Mouse (Mus musculus): ENCODE data around the gene Klhl12. TPM values are rescaled to one million over a fixed set of nuclear protein-coding genes. Genes with fewer than 3 reads are reported as not detected.

Gene Klhl12
- 13.3 TPM for polyA plus RNA-seq (2014; fragmentation: Illumina TruSeq; extraction: RNeasy Lipid Tissue Mini Kit (QIAGEN cat#74804); ENCODE audit: low read depth, low replicate concordance)

DNA sequence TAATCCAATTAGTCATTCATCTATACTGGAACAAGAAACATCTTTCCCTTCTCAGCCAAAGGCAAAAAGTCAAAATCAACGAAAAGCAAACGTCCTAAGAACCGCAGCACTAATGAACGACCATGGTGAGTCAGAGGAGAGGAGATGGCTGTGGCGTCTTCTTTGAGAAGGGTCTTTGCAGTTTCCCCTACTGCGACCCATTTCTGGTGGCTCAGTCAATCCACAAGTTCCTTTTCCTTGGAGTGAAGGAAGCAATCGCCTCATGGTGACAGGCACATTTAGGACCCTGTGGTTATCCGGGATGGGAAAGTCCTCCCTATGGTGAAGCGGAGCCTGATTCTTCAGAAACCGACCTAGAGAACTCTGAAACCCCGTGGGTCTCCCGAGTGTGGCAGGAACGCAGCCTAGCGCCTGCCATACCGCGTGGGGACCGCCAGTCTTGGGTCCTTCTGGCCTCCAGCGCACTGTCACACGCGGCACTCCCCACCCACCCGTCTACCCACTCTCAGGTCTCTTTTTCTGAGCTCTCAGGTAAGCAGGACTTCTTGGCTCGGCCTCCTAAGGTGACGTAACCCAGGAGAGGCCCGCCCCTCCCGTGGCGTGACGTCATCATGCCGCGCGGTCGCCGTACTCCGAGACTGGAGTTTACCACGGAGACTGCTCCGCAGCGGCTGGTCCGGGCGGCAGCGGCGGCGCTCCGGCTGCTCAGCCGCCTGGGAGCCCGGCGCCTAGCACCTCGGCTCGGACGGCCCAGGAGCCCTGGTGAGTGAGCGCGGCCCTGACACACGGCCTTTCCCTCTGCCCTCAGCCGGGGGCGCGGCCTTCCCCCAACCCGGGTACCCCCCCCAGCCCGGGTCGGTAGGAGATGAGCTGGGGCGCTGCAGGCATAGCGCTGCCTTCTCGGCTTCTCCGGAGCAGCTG lies at the start of gene Klhl12:
TSS of gene Klhl12 (plus strand) at position 628 of the 921 bp plus-strand sequence.

GRCm38 (mm10) chr1:134415168-134415831 lies 40.0 kb upstream of the Klhl12 start, which contains the start of gene Adipor1:
TSS of gene Adipor1 (plus strand) at chr1:134415378.

GRCm38 (mm10) chr1:134494428-134495215 lies 39.3 kb downstream of the Klhl12 start, which contains the start of gene Rabif:
TSS of gene Rabif (plus strand) at chr1:134494648.

Other genes with a start within 250 kb of the Klhl12 start
- 2.1 TPM for gene Adora1, start 220.1 kb upstream of the Klhl12 start, polyA plus RNA-seq (2014; fragmentation: Illumina TruSeq; extraction: RNeasy Lipid Tissue Mini Kit (QIAGEN cat#74804); ENCODE audit: low read depth, low replicate concordance)
- gene Myog, start 165.5 kb upstream of the Klhl12 start, polyA plus RNA-seq (2014; fragmentation: Illumina TruSeq; extraction: RNeasy Lipid Tissue Mini Kit (QIAGEN cat#74804); ENCODE audit: low read depth, low replicate concordance) = not detected
- gene Ppfia4, start 122.6 kb upstream of the Klhl12 start, polyA plus RNA-seq (2014; fragmentation: Illumina TruSeq; extraction: RNeasy Lipid Tissue Mini Kit (QIAGEN cat#74804); ENCODE audit: low read depth, low replicate concordance) = not detected
- gene Tmem183a, start 93.6 kb upstream of the Klhl12 start, polyA plus RNA-seq (2014; fragmentation: Illumina TruSeq; extraction: RNeasy Lipid Tissue Mini Kit (QIAGEN cat#74804); ENCODE audit: low read depth, low replicate concordance) = 115 TPM
- not detected for gene 4933406M09Rik, start 69.6 kb upstream of the Klhl12 start, polyA plus RNA-seq (2014; fragmentation: Illumina TruSeq; extraction: RNeasy Lipid Tissue Mini Kit (QIAGEN cat#74804); ENCODE audit: low read depth, low replicate concordance)
- gene Cyb5r1, start 50.0 kb upstream of the Klhl12 start, polyA plus RNA-seq (2014; fragmentation: Illumina TruSeq; extraction: RNeasy Lipid Tissue Mini Kit (QIAGEN cat#74804); ENCODE audit: low read depth, low replicate concordance) = 5.2 TPM
- gene Adipor1, start 40.2 kb upstream of the Klhl12 start, polyA plus RNA-seq (2014; fragmentation: Illumina TruSeq; extraction: RNeasy Lipid Tissue Mini Kit (QIAGEN cat#74804); ENCODE audit: low read depth, low replicate concordance) = 31.7 TPM
- gene Rabif, start 39.1 kb downstream of the Klhl12 start, polyA plus RNA-seq (2014; fragmentation: Illumina TruSeq; extraction: RNeasy Lipid Tissue Mini Kit (QIAGEN cat#74804); ENCODE audit: low read depth, low replicate concordance) = 16.3 TPM
- not detected for gene Mgat4e, start 94.2 kb downstream of the Klhl12 start, polyA plus RNA-seq (2014; fragmentation: Illumina TruSeq; extraction: RNeasy Lipid Tissue Mini Kit (QIAGEN cat#74804); ENCODE audit: low read depth, low replicate concordance)
- 5.7 TPM for gene Kdm5b, start 104.6 kb downstream of the Klhl12 start, polyA plus RNA-seq (2014; fragmentation: Illumina TruSeq; extraction: RNeasy Lipid Tissue Mini Kit (QIAGEN cat#74804); ENCODE audit: low read depth, low replicate concordance)
- gene Syt2, start 191.1 kb downstream of the Klhl12 start, polyA plus RNA-seq (2014; fragmentation: Illumina TruSeq; extraction: RNeasy Lipid Tissue Mini Kit (QIAGEN cat#74804); ENCODE audit: low read depth, low replicate concordance) = not detected

Measured in liver, adult 10 weeks (tissue).